Mouse (Mus musculus) limb, embryonic 12.5 days (tissue): ENCODE results near the gene Nckap5l. TPM values are rescaled to one million over a fixed set of nuclear protein-coding genes. Genes with fewer than 3 reads are reported as not detected.

ENCODE experiments used
- ATAC-seq: fragments of 200-750 bp; cut with Nextera tagmentation; 2 replicates; pipeline ENCODE4 v1.8.0; 2017; ENCODE audit warnings: low read depth, moderate TSS enrichment; ENCODE audit not compliant: insufficient number of reproducible peaks, insufficient read depth, low FRiP score, low TSS enrichment
- H3K27ac ChIP-seq: fragments of 300-500 bp; sonication (generic); 2 replicates; pipeline ENCODE4 v1.5.1; 2016; ENCODE audit warnings: mild to moderate bottlenecking, moderate library complexity
- H3K27me3 ChIP-seq: fragments of 300-500 bp; sonication (generic); 2 replicates; pipeline ENCODE4 v1.6.1; 2016; ENCODE audit warnings: mild to moderate bottlenecking, moderate library complexity
- H3K36me3 ChIP-seq: fragments of 300-500 bp; sonication (generic); 2 replicates; pipeline ENCODE4 v1.6.1; 2016; ENCODE audit warnings: mild to moderate bottlenecking, moderate library complexity
- H3K4me1 ChIP-seq: fragments of 300-500 bp; sonication (generic); replicated peaks from 2 replicates; pipeline ENCODE4 v1.6.1; 2016
- H3K4me2 ChIP-seq: fragments of 300-500 bp; sonication (generic); 2 replicates; pipeline ENCODE4 v1.6.1; 2016; ENCODE audit warnings: mild to moderate bottlenecking, moderate library complexity
- H3K4me3 ChIP-seq: fragments of 300-500 bp; sonication (generic); replicated peaks from 2 replicates; pipeline ENCODE4 v1.5.1; 2016; ENCODE audit warnings: mild to moderate bottlenecking
- H3K9ac ChIP-seq: fragments of 300-500 bp; sonication (generic); replicated peaks from 2 replicates; pipeline ENCODE4 v1.6.1; 2016; ENCODE audit warnings: mild to moderate bottlenecking, moderate library complexity
- H3K9me3 ChIP-seq: fragments of 300-500 bp; sonication (generic); 2 replicates; pipeline ENCODE4 v1.6.1; 2016; ENCODE audit warnings: mild to moderate bottlenecking, moderate library complexity
- WGBS: fragments of 180-500 bp; shearing (Covaris S2); methylation state at CpG from one replicate; pipeline ENCODE4 v1.1.7; 2016; 5-methylcytosine and 5-hydroxymethylcytosine counted together
- polyA plus RNA-seq: library from polyadenylated mRNA; unstranded; fragments of >200 nt; fragmentation: Nextera tagmentation; extraction: Ambion mirVana; gene quantifications from 2 replicates; pipeline ENCODE4 v1.2.1, GENCODE M21; 2016

Nckap5l gene
- 13.6 and 14.6 TPM in 2 replicates for polyA plus RNA-seq

DNA sequence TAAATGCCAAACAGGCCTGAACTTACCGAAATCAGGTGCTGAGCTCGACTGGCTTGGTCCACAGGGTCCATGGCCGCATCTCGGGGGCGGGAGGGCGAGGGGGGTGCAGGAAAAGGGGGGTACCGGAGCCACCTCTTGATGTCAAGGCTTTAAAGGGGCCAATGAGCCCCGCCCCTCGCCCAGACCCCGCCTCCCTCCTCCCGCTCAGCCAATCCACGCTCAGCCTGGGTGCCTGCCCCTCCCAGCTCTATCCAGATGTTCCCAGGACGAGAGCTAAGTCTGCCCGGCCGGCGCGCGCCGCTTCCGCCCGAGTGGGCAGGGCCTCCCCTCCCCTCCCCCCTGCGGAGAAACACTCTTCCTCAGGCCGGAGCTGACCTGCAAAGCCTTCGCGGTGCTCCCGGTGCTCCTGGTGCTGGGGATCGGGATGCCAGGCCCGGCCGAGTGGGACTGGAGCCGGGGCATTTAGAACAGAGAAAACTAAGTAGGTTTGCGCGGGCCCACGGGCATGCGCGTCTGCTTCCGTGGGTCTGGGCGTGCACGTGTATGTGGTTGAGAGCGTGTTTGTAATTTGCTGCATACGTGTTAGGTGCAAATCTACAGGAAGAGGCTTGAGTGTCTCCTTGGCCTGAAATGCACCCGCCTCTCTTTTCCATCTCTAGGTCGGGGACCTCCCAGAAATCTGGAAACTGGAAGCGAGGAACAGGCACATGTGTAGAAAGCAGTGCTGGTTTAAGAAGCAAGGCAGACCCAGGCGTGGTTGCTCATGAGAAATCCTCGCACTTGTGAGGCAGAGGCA, at the start of gene Nckap5l:
Nckap5l (minus strand) TSS at position 143 of the 796 bp plus-strand sequence.
- H3K27ac ChIP-seq: peak within 1 kb of the TSS; percentile 93
- ATAC-seq: peak; percentile 92
- peak within 1 kb of the TSS; percentile 76 for H3K4me2 ChIP-seq
- peaks cover 38% of the 10 kb centered on the region for H3K4me1 ChIP-seq
- peak within 1 kb of the TSS; percentile 78 for H3K9ac ChIP-seq
- no peaks in the 10 kb centered on the region for H3K9me3 ChIP-seq
- peaks cover 32% of the 10 kb centered on the region for H3K36me3 ChIP-seq
- H3K27me3 ChIP-seq: no peaks in the 10 kb centered on the region
- H3K4me3 ChIP-seq: peak within 1 kb of the TSS; percentile 84
- 2% methylated on average over 45 of the region's 45 CpGs for WGBS

DNA sequence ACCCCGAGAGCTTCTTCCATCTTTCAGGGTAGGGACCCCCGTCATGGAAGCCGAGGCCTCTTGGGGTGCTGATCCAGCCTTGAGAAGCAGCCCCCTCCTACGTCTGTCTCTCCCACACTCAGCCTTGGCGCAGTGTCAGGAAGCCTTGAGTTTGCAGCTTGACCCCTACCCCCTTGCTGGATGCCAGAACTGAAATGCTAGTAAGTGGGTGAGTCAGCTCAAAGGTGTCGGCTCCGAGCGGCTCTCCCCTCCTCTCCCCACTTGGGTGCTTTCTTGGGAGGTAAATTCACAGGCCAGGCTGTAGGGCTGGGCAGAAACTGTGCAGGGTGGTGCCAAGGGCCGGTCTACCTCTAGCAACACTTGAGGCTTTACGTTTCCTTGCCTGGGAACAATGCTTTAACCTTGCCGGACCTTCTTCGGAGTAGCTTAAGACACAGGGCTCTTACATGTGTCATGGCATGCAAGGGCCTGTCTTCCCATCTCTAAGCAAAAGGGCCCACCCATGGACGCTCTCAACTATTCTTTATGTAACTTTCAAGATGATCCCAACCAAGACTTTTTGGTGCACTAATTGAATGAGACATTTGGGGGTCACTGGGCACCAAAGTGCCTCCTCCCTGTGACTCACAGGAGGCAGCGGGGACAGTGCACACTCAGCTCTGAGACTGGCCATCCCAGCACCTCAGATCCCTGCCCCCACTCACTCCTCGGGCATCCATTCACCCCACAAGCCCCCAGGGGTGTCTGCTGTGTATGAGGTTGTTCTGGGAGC, 48.0 kb upstream of the Nckap5l start:
- Histone ChIP-seq H3K27ac (no peak overlapping the region), H3K4me1 (peaks cover 24% of the 10 kb centered on the region), H3K27me3 (peaks cover 12% of the 10 kb centered on the region), H3K36me3 (no peaks in the 10 kb centered on the region), H3K9me3 (no peaks in the 10 kb centered on the region), H3K4me2 (no peak overlapping the region), H3K9ac (no peak overlapping the region), H3K4me3 (no peak overlapping the region)
- ATAC-seq: no peak
- WGBS: 79% methylated on average over 15 of the region's 15 CpGs

DNA sequence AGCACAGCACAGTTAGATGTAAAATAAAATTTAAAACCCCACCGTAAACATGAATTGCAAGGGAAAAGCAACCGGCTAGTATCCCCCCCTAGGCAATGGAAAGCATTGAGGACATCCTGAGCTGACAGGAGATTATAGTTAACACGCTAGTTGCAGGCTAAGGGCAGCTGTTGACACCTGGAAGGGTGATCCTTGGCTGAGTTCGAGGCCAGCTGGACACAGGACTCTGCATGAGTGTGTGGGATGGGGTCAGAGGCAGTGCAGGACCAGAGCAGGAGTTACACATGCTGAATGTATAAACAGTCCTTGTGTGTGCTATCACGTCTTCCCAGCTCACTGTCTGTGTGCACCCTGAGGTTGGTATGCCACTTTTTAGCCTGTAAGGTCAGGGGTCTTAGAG, 45.7 kb upstream of the Nckap5l start:
- Histone ChIP-seq H3K9me3 (no peaks in the 10 kb centered on the region), H3K4me1 (peaks cover 24% of the 10 kb centered on the region), H3K27me3 (peaks cover 32% of the 10 kb centered on the region), H3K4me3 (no peak overlapping the region), H3K36me3 (no peaks in the 10 kb centered on the region), H3K9ac (no peak overlapping the region), H3K27ac (no peak overlapping the region), H3K4me2 (no peak overlapping the region)
- ATAC-seq: no peak
- 63% methylated on average over 5 of the region's 5 CpGs for WGBS

DNA sequence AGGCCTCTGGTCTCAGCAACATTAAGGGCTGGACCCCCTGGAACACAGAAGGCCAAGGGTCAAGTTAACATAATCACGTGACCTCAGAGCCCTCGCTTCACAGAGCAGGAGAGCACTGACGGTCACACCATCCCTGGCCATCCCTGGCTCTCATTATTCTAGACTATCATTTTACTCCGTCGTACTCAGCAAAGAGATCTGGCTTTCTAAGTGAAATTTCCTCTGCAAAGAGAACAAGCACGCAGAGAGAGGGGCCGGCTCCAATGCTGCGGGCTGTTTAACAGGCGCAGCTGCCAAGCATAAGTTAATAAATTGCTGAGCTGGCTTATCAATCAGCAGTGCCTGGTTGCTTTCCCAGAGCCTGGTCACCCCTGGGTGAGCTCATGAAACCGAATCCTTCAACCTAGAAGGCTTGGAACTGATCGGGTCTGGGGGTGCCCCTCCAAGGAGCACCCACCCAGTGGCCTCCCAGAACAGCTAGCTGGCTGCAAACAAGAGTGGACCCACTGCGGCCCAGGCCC, 44.8 kb upstream of the Nckap5l start:
- 32% methylated on average over 12 of the region's 12 CpGs for WGBS
- peaks cover 24% of the 10 kb centered on the region for H3K4me1 ChIP-seq
- H3K9me3 ChIP-seq: no peaks in the 10 kb centered on the region
- H3K4me2 ChIP-seq: peak overlapping the region; percentile 21
- H3K4me3 ChIP-seq: no peak overlapping the region
- peak overlapping the region; percentile 78 for H3K27ac ChIP-seq
- no peaks in the 10 kb centered on the region for H3K36me3 ChIP-seq
- H3K27me3 ChIP-seq: peaks cover 38% of the 10 kb centered on the region
- peak overlapping the region; percentile 27; the same call in 1 of the 2 replicates for H3K9ac ChIP-seq
- ATAC-seq: no peak

DNA sequence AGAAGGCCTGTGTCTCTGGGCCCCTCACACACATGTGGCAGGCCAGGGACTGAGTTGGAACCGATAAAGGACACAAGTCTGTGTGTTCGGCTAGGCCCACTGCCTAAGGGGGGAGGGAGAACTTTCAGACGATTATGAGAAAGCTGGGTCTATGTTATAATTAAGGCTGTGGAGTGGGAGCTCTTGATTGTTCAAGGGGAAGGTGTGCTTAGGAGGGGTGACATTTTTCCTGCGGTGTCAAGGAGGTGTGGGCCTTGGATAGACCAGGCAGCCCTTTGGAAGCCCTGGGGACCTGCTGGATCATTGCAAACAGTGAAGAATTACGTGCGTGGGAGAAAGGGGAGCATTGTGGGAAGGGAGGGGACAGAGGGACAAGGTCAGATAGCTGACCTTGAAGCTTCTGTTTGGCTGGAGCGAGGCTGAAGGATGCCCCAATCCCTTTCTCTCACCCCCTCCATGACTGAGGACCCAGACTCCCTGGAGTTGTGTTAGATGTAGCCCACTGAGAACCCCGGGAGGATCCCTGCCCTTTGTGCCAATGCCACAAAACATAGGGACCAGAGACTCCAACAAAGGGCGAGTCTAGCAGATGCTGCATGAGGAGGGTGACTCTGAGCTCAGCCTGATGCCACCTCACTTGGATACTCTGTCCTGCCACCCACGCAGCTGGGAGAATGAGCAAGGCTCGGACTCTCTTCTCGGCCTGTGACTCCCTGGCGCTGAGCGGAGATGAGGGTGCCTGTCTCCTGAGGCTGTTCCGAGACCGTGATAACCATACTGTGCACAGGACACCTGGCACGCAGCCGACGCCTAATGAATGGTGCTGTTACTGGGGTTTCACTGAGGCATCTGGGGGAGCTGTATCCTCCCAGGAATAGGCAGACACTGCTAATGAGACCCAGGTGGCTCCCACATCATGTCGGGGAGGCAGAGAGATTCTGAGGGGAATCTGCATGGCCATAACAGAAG, 44.0 kb upstream of the Nckap5l start:
- H3K4me1 ChIP-seq: peaks cover 24% of the 10 kb centered on the region
- 54% methylated on average over 20 of the region's 20 CpGs for whole genome bisulfite sequencing
- ATAC-seq: no peak
- H3K4me2 ChIP-seq: peak overlapping the region; percentile 21
- no peaks in the 10 kb centered on the region for H3K36me3 ChIP-seq
- H3K4me3 ChIP-seq: no peak overlapping the region
- no peaks in the 10 kb centered on the region for H3K9me3 ChIP-seq
- H3K9ac ChIP-seq: peak overlapping the region; percentile 27; the same call in 1 of the 2 replicates
- peaks cover 38% of the 10 kb centered on the region for H3K27me3 ChIP-seq
- peak overlapping the region; percentile 78 for H3K27ac ChIP-seq

DNA sequence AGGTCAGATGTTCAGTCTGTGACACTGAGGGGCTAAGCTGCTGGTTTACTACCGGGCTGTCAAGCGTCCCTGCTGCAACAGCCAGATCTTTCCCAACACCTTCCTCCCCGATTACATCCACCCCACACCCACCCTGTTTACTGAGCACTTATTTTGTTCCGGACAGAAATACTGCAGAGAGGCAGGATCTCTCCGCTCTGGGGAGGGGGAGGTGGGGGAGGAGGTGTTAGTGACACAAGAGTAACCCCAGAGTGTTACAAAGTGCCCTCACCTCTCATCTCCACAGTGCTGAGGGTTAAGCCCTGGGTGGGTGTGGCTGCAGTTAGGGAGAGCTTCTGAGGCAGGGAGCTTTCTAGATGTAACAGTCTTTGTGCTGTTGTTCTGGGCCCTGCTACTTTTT, 42.8 kb upstream of the Nckap5l start:
- H3K36me3 ChIP-seq: no peaks in the 10 kb centered on the region
- peaks cover 37% of the 10 kb centered on the region for H3K27me3 ChIP-seq
- no peak overlapping the region for H3K27ac ChIP-seq
- no peak overlapping the region for H3K9ac ChIP-seq
- no peak overlapping the region for H3K4me2 ChIP-seq
- no peak overlapping the region for H3K4me3 ChIP-seq
- H3K4me1 ChIP-seq: peaks cover 24% of the 10 kb centered on the region
- WGBS: 23% methylated on average over 5 of the region's 5 CpGs
- ATAC-seq: no peak
- no peaks in the 10 kb centered on the region for H3K9me3 ChIP-seq

DNA sequence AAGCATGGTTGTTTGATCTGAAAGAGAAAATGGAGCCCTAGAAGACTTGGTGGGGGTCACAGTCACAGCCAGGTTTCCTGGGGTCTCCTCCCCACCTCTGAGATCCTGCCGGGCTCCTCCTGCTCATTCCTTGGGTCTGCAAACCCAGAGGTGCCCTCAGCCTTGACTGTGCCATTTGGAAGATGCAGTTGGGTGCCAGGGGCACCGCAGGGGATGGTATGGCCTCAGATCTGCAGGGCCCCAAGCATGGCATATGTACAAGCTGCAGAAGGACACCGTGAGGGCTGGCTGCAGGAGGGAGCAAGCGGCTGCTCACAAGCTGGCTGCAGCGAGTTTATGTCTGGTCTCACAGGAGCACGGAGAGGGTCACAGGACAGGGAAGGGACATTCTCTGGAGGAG, 42.2 kb upstream of the Nckap5l start:
- Histone ChIP-seq H3K36me3 (no peaks in the 10 kb centered on the region), H3K9me3 (no peaks in the 10 kb centered on the region), H3K9ac (no peak overlapping the region), H3K4me2 (no peak overlapping the region), H3K27ac (no peak overlapping the region), H3K4me1 (peaks cover 24% of the 10 kb centered on the region), H3K27me3 (peaks cover 37% of the 10 kb centered on the region), H3K4me3 (no peak overlapping the region)
- ATAC-seq: no peak
- WGBS: 40% methylated on average over 6 of the region's 6 CpGs

DNA sequence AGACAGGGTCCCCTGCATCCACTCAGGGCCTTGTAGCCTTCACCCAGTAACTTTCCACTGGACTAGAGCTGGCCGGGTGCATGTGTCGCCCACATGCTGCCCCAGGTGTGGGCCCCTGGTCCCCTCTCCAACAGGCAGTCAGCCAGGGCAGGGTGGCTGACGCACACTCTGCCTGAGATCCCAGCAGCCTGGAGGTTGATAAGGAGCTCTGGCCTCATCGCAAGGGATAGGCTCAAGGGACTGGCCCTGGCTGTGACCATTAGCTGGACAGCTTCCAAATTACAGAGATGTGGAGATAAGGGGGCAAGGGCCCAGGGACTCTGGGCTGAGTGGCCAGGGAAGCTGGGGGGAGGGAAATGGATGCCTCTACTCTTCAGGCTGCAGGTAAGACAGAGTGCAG, 41.2 kb upstream of the Nckap5l start:
- H3K27me3 ChIP-seq: peaks cover 37% of the 10 kb centered on the region
- 0 out of 2 replicates have a peak overlapping the region, but pooled peaks have one; percentile 40 for H3K9ac ChIP-seq
- H3K4me3 ChIP-seq: no peak overlapping the region
- ATAC-seq: no peak
- 46% methylated on average over 4 of the region's 4 CpGs for WGBS
- H3K9me3 ChIP-seq: no peaks in the 10 kb centered on the region
- no peaks in the 10 kb centered on the region for H3K36me3 ChIP-seq
- H3K27ac ChIP-seq: no peak overlapping the region
- no peak overlapping the region for H3K4me2 ChIP-seq
- H3K4me1 ChIP-seq: peaks cover 24% of the 10 kb centered on the region

DNA sequence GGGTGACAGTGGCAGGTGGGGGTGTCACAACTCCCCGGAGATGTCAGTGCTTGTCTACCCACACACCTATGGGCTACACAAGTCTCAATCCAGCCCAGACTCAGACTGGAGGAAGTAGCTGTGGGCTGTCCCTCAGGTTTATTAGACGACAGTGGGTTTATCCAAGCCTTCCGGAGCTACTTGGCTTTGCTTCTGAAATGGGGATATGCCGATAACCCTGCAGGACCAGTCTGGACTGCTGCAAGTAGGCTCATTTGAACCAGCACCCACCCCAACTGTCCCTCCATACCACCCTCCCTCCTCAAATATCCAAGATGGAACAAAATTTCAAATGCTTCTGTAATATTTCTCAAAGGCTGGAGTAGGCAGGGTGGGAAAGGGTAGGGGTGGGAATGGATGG, 40.8 kb upstream of the Nckap5l start:
- peaks cover 24% of the 10 kb centered on the region for H3K4me1 ChIP-seq
- H3K27ac ChIP-seq: no peak overlapping the region
- ATAC-seq: no peak
- 79% methylated on average over 4 of the region's 4 CpGs for WGBS
- H3K36me3 ChIP-seq: no peaks in the 10 kb centered on the region
- H3K9ac ChIP-seq: no peak overlapping the region
- H3K9me3 ChIP-seq: no peaks in the 10 kb centered on the region
- H3K4me2 ChIP-seq: no peak overlapping the region
- H3K27me3 ChIP-seq: peaks cover 37% of the 10 kb centered on the region
- no peak overlapping the region for H3K4me3 ChIP-seq

DNA sequence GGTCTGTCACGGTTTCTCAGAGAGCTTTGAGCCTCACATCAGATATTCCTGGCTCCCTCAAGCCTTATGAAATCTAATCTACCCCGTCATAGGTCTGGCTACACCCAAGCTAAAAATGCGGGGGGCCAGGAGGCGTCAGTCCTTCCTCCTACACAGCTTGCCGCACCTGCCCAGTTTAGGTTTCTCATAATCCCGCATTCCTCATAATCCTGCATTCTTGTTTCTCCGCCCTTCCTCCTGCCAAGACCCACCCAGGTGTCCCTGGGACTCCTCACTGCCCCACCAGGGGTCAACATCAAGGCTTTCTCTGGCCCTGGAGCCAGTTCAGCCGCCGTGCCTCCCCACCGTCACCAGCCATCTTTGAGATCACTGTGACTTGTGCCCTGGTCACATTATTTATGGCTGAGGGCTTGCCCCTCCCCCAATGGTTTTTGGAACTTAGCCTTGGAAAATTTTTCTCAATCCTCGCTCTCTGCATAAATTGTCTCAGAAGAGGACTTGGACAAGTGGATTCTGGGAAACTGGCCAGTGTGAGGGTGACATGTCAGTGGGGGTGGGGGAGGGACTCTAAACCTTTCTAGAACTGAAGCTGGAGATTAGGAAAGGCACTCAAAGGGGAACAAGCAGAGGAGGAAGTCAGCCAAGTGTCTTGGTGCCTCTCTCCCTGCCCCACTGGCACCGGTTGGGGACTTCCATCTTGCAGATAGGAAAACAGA, 40.1 kb upstream of the Nckap5l start:
- H3K4me2 ChIP-seq: no peak overlapping the region
- no peak overlapping the region for H3K9ac ChIP-seq
- H3K27me3 ChIP-seq: peaks cover 41% of the 10 kb centered on the region
- WGBS: 57% methylated on average over 12 of the region's 12 CpGs
- H3K9me3 ChIP-seq: no peaks in the 10 kb centered on the region
- H3K27ac ChIP-seq: no peak overlapping the region
- no peaks in the 10 kb centered on the region for H3K36me3 ChIP-seq
- no peak for ATAC-seq
- peaks cover 21% of the 10 kb centered on the region for H3K4me1 ChIP-seq
- no peak overlapping the region for H3K4me3 ChIP-seq
